Mouse (Mus musculus) urinary bladder, postnatal 25 days (tissue): ENCODE measurements around the gene Gapdh.

Source experiments
- DNase-seq: peaks from one replicate; pipeline ENCODE4 v3.0.0; 2022; ENCODE audit warnings: low spot score

Gapdh gene

GRCm38 (mm10) chr6:125166051-125166751 is at the start of gene Gapdh:
Gapdh (minus strand) TSS chr6:125166467.
- DNase-seq: peak; percentile 72

GRCm38 (mm10) chr6:125215148-125215954 is 49.1 kb upstream of the Gapdh start, which contains the start of gene Vamp1:
Vamp1 (plus strand) TSS chr6:125215551.
- DNase-seq: peak; percentile 84

DNA sequence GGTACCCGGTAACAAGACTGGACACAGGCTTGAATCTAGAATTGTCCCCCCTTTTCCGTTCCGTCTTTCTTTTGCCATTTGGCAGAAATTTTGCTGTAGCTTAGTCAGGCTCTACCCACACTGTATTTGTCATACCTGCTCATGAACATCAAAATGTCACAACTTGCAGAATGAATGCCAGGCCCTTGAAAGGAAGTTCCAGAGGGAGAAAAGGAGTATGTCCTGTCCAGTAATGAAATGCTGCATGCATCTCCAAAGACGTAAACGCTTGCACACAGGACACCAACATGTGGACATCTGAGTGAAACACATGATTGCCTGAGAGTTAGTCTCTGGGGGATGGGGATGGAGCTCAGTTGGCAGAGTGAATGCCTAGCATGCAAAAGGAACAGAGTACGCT is 47.4 kb upstream of the Gapdh start:
- DNase-seq: no peak

GRCm38 (mm10) chr6:125213129-125213528 is 46.9 kb upstream of the Gapdh start:
- DNase-seq: no peak

GRCm38 (mm10) chr6:125212621-125213020 is 46.4 kb upstream of the Gapdh start:
- no peak for DNase-seq

- DNase-seq: no peak
These were observed 44.2 kb upstream of the Gapdh start for GRCm38 (mm10) chr6:125210436-125210835.

- DNase-seq: no peak
These were observed 30.9 kb upstream of the Gapdh start for GRCm38 (mm10) chr6:125197166-125197565.

GRCm38 (mm10) chr6:125196301-125196700 is 30.0 kb upstream of the Gapdh start:
- no peak for DNase-seq

DNA sequence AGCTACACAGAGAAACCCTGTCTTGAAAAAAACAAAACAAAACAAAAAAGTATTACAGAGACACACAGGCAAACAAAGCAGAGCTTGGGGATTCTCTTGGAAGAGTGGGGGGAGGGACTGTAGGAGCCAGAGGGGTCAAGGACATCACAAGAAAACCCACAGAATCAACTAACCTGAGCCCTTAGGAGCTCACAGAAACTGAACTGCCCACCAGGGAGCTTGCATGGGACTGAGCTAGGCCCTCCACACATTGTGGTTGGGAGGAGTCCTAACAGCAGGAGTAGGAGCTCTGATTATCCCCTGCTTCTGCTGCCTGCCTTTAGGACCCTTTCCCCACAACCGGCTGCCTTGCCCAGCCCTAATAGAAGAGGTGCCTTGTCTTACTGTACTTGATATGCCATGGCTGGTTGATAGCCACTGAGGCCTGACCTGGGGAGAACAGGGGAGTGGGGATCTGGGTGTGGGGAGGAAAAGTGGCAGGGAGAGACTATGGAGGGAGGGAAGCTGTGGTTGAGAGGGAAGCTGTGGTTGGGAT is 29.3 kb upstream of the Gapdh start:
- no peak for DNase-seq

GRCm38 (mm10) chr6:125193390-125193789 is 27.1 kb upstream of the Gapdh start:
- no peak for DNase-seq

GRCm38 (mm10) chr6:125192841-125193240 is 26.6 kb upstream of the Gapdh start:
- DNase-seq: no peak

DNA sequence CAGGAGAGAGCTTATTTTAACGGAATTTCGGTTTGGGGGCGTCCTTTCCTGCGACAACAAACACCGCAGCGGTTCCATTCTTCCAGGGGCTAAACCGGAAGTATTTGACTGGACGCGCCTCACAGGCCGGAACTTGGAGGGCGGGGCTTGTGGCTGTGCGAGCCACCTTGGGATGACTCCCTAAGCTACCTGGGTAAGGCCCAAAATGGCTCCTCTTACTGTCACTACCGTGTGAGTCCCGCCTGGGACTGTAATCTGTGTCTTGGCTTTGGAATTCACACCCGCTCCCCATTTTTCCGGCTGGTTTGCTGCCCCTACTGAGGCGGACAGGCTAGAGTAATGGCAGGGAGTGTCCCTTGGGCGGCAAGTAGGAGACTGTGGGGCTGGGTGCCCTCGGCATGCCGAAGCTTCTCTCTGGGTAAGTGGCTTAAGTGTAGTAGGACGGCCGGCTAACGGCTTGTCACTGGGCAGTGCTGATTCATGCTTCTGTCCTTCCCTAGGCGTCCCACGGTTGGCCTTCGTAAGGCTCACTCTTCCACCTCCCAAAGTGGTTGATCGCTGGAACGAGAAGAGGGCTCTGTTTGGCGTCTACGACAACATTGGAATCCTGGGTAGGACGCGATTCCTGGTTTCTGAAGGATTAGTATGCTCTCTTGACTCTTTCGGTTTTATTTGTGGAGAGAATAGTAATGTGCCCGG is 25.9 kb upstream of the Gapdh start:
- DNase-seq: peak; percentile 89

GRCm38 (mm10) chr6:125191332-125192015 is 25.2 kb upstream of the Gapdh start, which contains the start of the genes Ncapd2 and Mrpl51:
Ncapd2 (minus strand) TSS chr6:125191701.
Mrpl51 (plus strand) TSS chr6:125191801.
- DNase-seq: peak; percentile 95

DNA sequence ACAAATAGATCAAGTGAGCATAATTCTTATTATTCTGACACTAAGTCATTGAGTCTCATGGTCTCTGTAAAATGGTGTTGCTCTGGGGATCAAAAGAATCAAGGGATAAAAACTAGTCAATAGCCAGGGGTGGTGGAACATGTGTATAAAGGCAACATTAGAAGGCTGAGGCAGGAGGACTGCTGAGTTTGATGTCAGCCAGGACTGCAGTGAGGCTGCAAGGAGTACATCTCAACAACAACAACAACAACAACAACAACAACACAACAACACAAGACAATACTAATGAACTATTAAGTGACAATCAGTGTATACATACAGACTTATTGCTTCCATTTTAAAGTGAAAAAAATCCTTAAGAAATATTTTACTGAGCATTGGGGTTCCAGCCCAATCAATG is 24.5 kb upstream of the Gapdh start:
- DNase-seq: no peak

DNA sequence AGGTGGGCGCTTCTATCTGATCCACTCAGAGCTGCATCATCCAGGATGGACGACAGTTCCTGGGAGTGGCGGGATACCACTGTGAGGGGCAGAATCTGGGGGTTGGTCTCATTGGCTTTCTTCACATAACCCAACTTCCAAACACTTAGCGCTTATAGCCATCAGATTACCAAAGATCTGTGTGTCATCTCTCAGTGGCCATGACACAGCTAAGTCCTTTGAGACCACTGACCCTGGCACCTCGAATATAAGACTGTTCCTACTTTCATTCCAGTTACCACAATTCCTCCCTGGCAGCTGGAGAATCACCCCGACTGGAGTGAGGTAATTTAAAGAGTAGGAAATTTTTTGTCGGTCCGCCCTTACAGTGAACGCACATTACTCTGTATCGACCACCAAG is 19.9 kb upstream of the Gapdh start:
- DNase-seq: no peak

DNA sequence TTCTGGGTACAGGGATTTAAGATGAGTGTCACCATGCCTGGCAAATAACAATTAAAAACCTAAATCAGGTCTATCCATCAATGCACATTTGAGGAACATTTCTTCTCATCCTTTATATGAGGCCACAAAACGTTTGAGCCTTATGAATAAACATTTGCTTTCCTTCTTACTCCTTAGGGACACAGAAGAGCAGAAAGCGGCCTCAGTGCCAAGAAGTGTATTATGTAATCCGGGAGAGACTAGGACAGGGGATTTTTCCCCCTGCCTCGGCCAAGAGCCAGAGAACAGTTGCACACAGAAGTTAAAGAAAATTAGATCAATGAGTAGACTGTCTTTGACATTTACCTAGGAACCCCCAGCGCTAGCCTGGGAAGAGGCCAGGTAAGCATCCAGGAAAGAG is 15.9 kb upstream of the Gapdh start:
- no peak for DNase-seq

- DNase-seq: no peak
These were observed 13.3 kb upstream of the Gapdh start for GRCm38 (mm10) chr6:125179601-125180000.

- DNase-seq: no peak
These were observed 9.2 kb upstream of the Gapdh start for GRCm38 (mm10) chr6:125175469-125175868.

- DNase-seq: no peak
These were observed 7.0 kb upstream of the Gapdh start for GRCm38 (mm10) chr6:125173256-125173655.

- DNase-seq: no peak
These were observed 6.2 kb upstream of the Gapdh start for GRCm38 (mm10) chr6:125172474-125172873.

DNA sequence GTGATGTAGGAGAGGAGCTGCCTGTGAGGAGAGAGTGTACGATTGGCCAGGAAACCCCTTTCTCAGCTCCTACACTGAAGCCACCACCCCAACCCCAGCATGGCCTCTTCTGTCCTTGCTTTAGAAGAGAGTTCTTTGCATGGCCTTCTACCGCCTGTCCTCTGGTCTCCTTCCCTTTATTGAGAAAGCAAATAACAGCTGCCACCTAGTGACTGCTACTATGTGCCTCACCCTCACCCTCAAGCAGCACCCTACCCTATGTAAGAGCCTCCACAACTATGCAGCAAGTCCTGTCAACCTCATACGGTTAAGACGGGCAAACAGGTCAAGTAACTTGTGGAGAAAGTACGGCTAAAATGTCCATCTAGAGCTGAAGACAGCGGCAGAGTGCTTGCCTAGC is 3.9 kb upstream of the Gapdh start:
- DNase-seq: no peak

GRCm38 (mm10) chr6:125168086-125168485 is 1.8 kb upstream of the Gapdh start:
- no peak for DNase-seq
